Comparison of ENCODE assay signal across 20 mouse cellular contexts in genomic region chr10:23712691-23713378, GRCm38 (mm10).
DNase-seq lines count a peak whose midpoint lies in the region; ATAC-seq and TF ChIP-seq lines count a peak whose summit lies in the region.
"Had no signal": no experiment of that assay in that cellular context is flagged by ENCODE, and none has a peak within 500 bp of the region (broad histone marks: within the 10 kb centered on the region; RNA-seq: fewer than 3 reads in every experiment).

No protein-coding gene starts in this region.

- H3K27ac ChIP-seq in kidney, adult 2 months (ENCODE audit: insufficient read depth, low read depth, low read length): no peak overlapping the region
- no peak overlapping the region for H3K27ac ChIP-seq in midbrain, embryonic 14.5 days (replicated peaks; ENCODE audit: low read depth, low read length)
- no peak overlapping the region for H3K27ac ChIP-seq in midbrain, postnatal 0 days (ENCODE audit: low read depth, low read length)
- H3K27ac ChIP-seq: heart, embryonic 15.5 days; left cerebral cortex, adult 2 months had no signal

- H3K36me3 ChIP-seq in kidney, adult 2 months (ENCODE audit: control insufficient read depth, insufficient read depth, low read length): no peaks in the 10 kb centered on the region
- H3K36me3 ChIP-seq in midbrain, embryonic 14.5 days (ENCODE audit: control insufficient read depth, insufficient read depth, low read length): no peaks in the 10 kb centered on the region
- no peaks in the 10 kb centered on the region for H3K36me3 ChIP-seq in midbrain, postnatal 0 days (ENCODE audit: insufficient read depth, low read length)
- H3K36me3 ChIP-seq: G1E; heart, embryonic 15.5 days had no signal

- no peaks in the 10 kb centered on the region for H3K9me3 ChIP-seq in midbrain, embryonic 14.5 days (ENCODE audit: control insufficient read depth, low read length)
- H3K9me3 ChIP-seq in midbrain, postnatal 0 days (ENCODE audit: low read length): no peaks in the 10 kb centered on the region
- H3K9me3 ChIP-seq: G1E; heart, embryonic 15.5 days had no signal

- no peak overlapping the region for H3K4me3 ChIP-seq in kidney, adult 2 months (ENCODE audit: insufficient read depth, low read depth, low read length)
- no peak overlapping the region for H3K4me3 ChIP-seq in midbrain, embryonic 14.5 days (replicated peaks; ENCODE audit: low read depth, low read length)
- H3K4me3 ChIP-seq in midbrain, postnatal 0 days (ENCODE audit: low read depth, low read length): no peak overlapping the region
- H3K4me3 ChIP-seq: heart, embryonic 15.5 days; left cerebral cortex, adult 2 months; megakaryocyte, embryonic 14.5 days had no signal

- no peak for TF ChIP-seq POLR2A in kidney, adult 2 months (IDR thresholded peaks at IDR 0.05; ENCODE audit: low read depth, low read length)

- H3K4me1 ChIP-seq in kidney, adult 2 months (ENCODE audit: control insufficient read depth, insufficient read depth, low read length): no peaks in the 10 kb centered on the region
- no peaks in the 10 kb centered on the region for H3K4me1 ChIP-seq in midbrain, embryonic 14.5 days (ENCODE audit: control insufficient read depth, insufficient read depth, low read length)
- H3K4me1 ChIP-seq in midbrain, postnatal 0 days (ENCODE audit: insufficient read depth, low read length): no peaks in the 10 kb centered on the region
- H3K4me1 ChIP-seq: heart, embryonic 15.5 days; megakaryocyte, embryonic 14.5 days had no signal

- ATAC-seq in cerebellum, adult (ENCODE audit: insufficient number of reproducible peaks, low FRiP score, low TSS enrichment): no peak
- ATAC-seq in midbrain, embryonic 14.5 days (ENCODE audit: low FRiP score, low TSS enrichment): 0 out of 2 replicates have a peak, but pooled peaks have one; percentile 10
- no peak for ATAC-seq in midbrain, postnatal 0 days (ENCODE audit: low FRiP score)
- ATAC-seq: CD4-positive, CD25-positive, alpha-beta regulatory T cell, adult 4 months; lung, postnatal 0 days; midbrain, embryonic 16.5 days had no signal

- no peak overlapping the region for H3K9ac ChIP-seq in midbrain, embryonic 14.5 days (replicated peaks; ENCODE audit: low read length)
- H3K9ac ChIP-seq in midbrain, postnatal 0 days (replicated peaks; ENCODE audit: low read length, poor library complexity, severe bottlenecking): no peak overlapping the region
- H3K9ac ChIP-seq: heart, embryonic 15.5 days had no signal

- no peaks in the 10 kb centered on the region for H3K27me3 ChIP-seq in kidney, adult 2 months (replicated peaks; ENCODE audit: control insufficient read depth, insufficient read depth, low read length)
- H3K27me3 ChIP-seq in midbrain, embryonic 14.5 days (ENCODE audit: control insufficient read depth, insufficient read depth, low read length): no peaks in the 10 kb centered on the region
- H3K27me3 ChIP-seq in midbrain, postnatal 0 days (ENCODE audit: insufficient read depth, low read length): no peaks in the 10 kb centered on the region
- H3K27me3 ChIP-seq: heart, embryonic 15.5 days; megakaryocyte, embryonic 14.5 days had no signal

- TF ChIP-seq CTCF in kidney, adult 2 months (conservative IDR thresholded peaks at IDR 0.05; ENCODE audit: insufficient read depth, insufficient read length, low read depth, low read length): no peak
- TF ChIP-seq CTCF in midbrain, postnatal 0 days (IDR thresholded peaks at IDR 0.05): no peak

- peak; percentile 66 to 73 for DNase-seq in cerebellum, postnatal 10 days
- peak; percentile 67 for DNase-seq in kidney, adult 2 months
- DNase-seq in kidney, postnatal 10 days: no peak
- no peak for DNase-seq in midbrain, embryonic 14.5 days
- no peak for DNase-seq in midbrain, postnatal 0 days (ENCODE audit: low spot score)
- DNase-seq in thymus, postnatal 4 days: no peak
- no peak for DNase-seq in thymus, postnatal 14 days
- DNase-seq: cerebellum, adult 9-11 months; heart, adult 18-20 months; liver; spleen, adult 18-20 months; thymus, adult 18-20 months had no signal

- 55% methylated on average over 5 of the region's 5 CpGs for WGBS in kidney, adult 2 months
- WGBS in midbrain, embryonic 14.5 days: 69% methylated on average over 5 of the region's 5 CpGs
- 70% methylated on average over 5 of the region's 5 CpGs for whole genome bisulfite sequencing in midbrain, postnatal 0 days

- no peak overlapping the region for H3K4me2 ChIP-seq in midbrain, embryonic 14.5 days (ENCODE audit: low read length)
- no peak overlapping the region for H3K4me2 ChIP-seq in midbrain, postnatal 0 days (ENCODE audit: low read depth, low read length, poor library complexity, severe bottlenecking)
- H3K4me2 ChIP-seq: heart, embryonic 15.5 days had no signal

Comparison
In these comparisons a context has a peak if more than half of its experiments do, and no peak if none do; other contexts are left out.
1. DNase-seq: peak in cerebellum, postnatal 10 days (2 of 2) and kidney, adult 2 months (single experiment); none in kidney, postnatal 10 days (single experiment), midbrain, embryonic 14.5 days (single experiment), midbrain, postnatal 0 days (single experiment), thymus, postnatal 4 days (single experiment) and thymus, postnatal 14 days (single experiment).